Mouse (Mus musculus): Measurements from ENCODE around the gene Lrrc3b.

Lrrc3b gene

DNA sequence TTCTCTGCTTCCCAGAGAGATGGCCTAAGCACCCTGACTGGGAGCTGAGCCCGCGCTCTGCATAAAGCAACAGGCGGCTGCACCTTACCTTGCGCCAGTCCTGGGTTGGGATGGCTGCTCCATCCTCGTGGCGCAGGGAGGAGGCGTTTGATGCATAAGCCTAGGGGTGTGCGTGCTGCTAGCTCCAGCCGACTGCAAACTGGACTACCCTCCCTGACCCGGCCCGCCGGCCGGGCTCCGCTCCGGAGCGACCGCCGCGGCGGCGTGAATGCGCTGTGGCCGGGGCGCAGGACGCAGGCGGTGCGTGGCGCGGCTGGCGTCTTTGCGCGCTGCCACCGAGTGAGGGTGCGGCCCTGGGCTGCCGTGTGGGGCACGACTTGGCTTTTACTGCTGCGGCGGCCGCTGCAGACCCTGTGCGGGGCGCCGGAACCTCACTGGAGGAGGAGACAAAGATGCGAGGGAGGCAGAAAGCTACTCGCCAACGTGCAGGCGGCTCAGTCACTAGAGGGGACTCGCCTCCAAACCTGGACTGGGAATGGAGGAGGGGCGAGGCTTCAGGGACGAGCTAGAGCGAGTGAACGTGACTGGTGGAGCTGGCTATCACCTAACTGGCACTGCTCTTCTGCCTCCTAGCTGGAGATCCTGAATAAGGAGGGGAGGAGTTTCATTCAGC lies at the start of gene Lrrc3b:
Gene Lrrc3b (minus strand): TSS at position 503 of the 673 bp plus-strand sequence.
- in situ Hi-C loops (cut with MseI, MboI): no loop called here

DNA sequence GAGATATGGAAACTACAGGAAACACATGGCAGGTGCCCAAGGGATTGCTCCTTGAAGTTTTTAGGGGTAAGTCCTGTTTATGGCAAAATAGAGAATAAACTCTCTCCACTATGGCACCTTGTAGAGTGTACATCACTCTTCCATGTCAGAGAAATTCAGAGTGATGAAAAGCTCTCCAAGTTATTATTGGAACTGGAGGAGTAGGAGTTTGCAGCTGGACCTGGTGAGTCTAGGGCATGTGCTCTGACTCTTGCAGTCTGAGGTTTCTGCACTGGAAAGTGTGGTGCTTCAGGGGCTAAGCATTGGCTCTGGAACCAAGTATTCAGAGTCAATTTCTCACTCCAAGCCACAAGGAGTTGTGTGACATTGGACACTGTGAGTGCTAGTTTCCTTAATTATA lies 38.9 kb upstream of the Lrrc3b start:
- in situ Hi-C loops (cut with MseI, MboI): no loop called here

DNA sequence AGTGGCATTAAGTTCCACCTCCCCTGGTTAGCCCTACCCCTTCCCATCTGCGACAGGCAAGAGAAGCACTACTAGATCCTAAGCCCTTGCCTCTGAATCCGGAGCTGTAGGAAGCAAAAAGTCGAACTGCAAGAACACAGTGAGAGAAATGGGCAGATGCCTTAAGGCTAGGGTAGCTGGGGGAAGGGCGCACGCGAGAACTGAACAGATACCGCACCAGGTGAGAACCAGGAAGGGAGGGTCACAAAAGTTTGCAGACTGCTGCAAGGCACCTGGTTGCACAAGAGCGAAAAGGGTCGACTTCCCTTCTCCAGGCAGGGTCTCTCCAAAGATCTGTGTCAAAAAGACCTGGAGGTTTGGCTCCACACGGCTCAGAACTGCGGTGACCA lies 697 bp downstream of the Lrrc3b start:
- in situ Hi-C loops (cut with MseI, MboI): no loop called here

DNA sequence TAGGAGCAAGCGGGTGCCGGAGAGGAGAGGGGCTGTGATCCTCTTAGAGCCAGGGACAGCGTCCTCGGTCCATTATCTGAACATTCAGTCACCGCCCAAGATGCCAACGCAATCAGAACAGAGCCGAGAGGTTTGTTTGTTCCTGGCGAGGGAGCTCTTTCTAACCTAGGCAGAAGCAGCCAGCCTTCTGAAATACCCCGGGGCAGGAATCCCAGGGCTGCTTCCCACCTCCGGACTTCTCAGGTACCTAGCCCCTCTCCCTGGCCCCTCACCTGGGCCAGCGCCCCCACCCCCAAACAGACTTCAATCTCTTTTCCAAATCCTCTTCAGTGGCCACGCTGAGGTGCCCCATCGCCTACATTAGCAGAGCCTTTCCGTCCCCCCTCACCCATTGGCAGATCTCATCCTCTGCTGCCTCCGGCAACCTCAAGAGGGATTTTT lies 1.3 kb downstream of the Lrrc3b start:
- in situ Hi-C loops (cut with MseI, MboI): no loop called here

DNA sequence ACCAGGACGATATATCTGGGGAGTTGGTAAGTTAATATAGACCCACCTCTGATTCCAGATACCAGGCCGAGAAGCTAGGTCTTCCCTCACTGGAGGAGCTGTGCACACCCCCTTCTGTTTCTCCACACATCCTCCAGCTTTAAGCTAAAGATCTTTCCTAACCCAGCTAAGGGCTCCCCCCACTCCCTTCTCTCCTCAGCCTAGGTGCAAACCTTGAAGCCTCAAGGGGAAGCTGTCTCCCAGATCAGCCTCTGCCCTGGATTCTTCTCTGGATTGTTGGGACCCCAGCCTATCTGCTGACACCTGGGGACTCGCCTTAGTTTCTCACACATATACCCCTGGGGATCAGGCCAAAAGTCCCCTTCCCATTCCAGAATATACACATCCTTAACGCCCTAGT lies 1.7 kb downstream of the Lrrc3b start:
- in situ Hi-C loops (cut with MseI, MboI): no loop called here

DNA sequence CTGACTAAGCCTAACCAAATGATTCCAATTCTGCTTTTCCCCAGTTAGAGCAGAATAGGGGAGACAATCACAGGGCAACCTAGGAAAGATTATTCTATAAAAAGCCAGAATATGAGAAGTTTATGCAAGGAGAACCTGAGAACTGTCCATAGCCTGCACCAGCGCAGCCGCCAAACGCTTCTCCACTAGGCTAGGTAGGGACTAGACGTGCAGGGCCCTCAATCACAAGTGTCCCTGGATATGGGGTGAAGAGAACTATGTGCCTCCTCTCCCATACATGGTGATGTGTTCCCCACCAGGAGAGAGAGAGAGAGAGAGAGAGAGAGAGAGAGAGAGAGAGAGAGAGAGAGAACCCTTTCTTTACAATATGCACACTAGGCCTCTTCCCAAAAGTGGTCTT lies 2.2 kb downstream of the Lrrc3b start:
- in situ Hi-C loops (cut with MseI, MboI): no loop called here

DNA sequence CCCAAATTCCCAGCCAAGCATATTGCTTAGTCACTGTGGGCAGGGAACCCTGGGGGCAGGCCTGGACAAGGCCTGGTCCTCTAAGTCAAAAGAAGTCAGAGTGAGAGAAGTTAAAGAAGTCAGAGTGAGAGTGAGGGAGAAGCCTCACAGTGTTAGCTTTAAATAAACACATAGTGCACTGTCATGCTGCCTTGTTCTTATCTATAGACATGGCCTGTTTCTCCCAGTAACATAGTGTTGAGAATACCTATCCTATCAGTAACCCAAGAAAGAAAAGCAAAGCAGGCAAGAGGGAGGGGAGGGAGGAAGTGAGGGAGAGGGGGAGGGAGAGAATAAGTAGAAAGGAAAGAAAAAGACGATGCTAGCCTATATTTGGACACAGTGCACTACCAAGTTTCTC lies 6.4 kb downstream of the Lrrc3b start:
- in situ Hi-C loops (cut with MseI, MboI): no loop called here

DNA sequence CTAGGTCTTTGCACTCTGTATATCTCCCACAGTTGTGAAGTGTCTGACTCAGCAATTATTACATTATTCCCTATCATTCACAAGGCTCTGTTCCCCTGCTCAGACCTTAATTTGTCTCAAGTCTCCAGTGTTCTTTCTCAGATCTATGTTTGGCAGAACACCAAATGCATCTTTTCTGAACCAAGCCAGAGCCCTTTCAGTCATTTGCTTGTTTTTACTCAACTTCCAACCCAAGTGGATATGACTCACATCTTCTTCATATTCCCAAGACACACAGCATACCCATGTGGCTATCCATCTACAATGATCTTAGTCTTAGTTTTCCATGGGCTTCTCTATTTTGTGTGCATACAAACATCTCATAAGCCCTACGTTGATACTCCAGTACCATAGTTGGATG lies 17.2 kb downstream of the Lrrc3b start:
- in situ Hi-C loops (cut with MseI, MboI): no loop called here

DNA sequence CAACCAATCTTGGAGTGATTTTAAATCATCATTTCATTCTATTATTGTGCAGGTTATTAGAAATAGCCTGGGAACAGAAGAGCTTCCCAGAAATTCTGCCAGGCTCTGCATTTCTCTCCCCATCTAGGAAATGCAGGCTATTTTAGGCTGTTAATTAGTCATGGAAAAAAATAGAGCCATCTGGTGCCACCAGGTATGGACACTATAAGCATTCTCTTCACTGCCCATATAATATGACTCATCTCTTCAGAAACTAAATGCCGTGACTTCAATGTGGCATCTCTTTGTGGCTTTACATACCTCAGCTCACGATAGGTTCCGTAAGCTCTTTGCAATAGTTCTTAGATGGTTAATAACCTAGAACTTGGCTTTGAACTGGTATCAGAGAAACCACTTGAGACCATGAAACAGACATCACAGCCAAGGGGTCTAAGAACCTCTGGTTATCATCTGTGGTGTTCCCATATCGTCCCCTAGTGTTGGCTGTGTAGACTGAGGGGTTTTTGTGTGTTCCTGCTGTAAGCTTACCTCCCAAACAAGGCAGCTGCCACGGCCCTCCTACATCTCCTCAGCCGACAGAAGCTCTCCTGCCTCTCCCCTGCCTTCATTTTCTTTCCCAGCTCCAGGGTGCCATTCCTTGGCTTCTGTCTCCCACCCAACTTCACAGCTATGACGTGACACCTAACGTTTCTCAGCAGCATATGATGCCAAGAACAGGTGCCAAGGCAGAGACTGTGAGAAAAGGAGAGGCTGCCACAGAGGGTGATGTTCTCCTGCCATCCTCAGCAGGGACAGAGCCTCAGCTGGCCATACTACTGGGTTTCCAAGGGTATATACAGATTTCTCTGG lies 27.9 kb downstream of the Lrrc3b start:
- in situ Hi-C loops (cut with MseI, MboI): no loop called here

DNA sequence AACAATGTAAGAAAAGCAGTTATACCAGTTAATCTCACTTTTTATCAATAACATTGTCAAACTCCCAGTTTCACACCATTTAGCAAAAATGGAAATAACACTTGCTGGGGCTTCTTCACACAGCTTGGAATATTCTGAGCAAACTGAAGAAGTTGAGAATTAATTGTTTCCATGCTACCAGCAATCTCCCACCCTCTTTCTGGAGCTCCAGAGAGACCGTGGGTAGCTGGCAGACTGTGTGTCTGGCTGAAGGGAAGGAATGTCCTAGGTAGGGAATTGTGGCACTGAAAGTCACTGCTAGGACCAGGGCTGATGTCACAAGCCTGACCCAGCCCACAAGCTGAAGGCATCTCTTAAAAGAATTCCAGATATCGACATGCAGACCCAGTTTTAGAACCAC lies 53.3 kb downstream of the Lrrc3b start:
- in situ Hi-C loops (cut with MseI, MboI): no loop called here

DNA sequence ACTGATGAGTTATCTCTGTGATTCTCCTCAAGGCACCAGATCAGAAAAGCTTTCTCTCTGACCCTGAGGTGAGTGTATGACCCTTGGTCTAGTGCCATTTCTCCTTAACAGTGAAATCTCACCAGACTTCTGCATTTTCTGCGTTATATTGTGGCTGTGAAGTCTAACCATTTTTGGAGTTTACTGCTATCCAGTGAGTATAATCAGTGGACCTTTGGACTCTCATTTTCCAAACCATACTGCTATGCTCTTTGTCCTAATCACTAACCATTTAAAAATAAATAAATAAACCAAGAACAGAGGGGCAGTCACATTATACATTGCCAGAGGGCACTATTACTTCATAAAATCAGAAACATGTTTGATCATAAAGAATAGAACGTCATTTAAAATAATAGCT lies 53.8 kb downstream of the Lrrc3b start:
- in situ Hi-C loops (cut with MseI, MboI): no loop called here

DNA sequence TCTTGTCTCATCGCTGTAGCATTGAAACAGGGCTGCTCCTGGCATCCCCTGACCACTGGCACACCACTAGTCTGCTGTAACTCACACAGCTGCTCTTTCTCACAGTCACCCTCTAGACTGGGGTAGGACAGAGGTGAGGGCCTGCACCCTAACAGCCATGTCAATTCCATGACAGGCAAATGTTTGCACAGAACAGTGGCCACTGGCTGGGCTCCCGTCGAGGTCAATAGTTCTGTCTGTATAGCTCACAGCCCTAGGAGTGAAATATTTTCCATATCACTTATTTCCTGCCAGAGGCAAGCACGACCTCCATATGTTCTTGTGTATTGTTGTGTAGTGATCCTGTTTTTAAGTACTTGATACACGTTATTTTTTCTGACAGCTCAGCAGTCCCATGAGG lies 54.3 kb downstream of the Lrrc3b start:
- in situ Hi-C loops (cut with MseI, MboI): no loop called here

DNA sequence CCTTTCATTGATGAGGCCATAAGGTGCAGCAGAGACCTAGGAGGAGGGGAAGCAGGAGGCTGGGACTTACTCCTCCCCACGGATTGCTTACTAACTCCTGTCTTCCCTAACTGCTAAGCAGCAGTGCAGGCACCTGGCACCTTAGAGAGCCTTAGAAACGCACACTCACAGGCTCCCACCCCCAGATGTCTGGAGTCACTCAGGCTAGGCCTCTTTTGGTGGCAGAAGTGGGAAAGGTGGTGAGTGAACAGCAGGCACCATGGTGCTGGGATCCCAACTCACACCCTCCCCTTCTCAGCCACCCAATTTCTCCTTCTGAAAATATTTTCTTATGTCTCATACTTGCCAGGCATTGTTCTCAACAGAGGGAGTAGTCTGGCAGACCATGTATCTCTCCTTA lies 55.7 kb downstream of the Lrrc3b start:
- in situ Hi-C loops (cut with MseI, MboI): no loop called here

DNA sequence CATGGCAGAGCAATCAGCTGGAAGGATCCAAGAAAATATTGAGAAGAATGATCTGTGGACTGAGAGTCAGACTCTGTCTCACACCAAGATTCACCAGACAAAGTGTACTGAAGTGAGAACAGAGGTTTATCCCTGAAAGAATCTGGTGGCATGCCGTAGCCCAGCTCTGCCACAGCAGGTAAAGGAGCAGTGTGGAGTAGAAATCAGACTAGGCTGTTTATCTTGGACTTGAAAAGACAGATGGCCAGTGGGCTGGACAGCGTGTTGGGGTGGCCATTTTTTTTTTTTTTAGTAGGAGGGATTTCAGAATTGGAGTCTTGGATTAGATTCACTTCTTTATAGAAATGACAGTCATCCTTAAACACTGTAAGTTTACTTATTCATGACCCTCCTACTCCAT lies 61.4 kb downstream of the Lrrc3b start:
- in situ Hi-C loops (cut with MseI, MboI): no loop called here

DNA sequence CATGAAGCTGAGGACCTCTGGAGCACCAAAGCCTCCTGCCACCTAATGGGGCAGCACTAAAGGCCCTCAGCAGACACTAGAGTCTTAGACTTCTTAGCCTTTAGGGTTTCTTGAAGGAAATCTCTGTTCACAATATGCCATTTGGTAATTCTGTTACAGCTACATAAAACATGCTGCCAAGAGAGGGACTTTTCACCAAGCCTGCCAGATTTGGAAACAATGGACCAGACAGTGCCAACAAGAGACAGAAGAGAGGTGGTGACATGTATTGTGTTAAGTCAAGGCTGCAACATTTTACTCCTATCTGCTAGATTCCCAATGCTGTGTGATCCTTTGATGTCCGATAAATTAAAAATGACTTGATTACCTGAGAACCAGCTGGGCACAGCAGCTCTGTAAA lies 62.0 kb downstream of the Lrrc3b start:
- in situ Hi-C loops (cut with MseI, MboI): no loop called here

DNA sequence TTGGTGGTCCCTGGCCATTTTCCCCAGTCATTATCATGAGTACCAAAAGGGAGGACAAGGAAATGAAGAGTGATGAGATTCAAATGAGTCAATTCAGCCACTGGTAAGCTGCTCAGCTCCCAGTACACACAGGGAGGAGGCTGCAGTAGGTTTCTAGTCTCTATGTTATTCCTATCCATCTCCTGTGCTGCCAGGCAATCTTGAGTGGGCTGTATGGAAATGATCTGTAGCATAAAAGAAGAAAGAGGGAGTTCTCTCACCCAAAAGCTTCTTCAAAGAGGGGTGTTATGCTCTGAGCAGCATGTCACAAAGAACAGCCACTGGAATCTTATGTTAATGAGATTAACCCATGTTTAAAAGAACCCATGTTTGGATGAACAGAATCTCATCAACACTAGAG lies 64.5 kb downstream of the Lrrc3b start:
- in situ Hi-C loops (cut with MseI, MboI): loop anchor here (25.0 kb wide), 2 partner anchors 513 to 813 kb away; no protein-coding TSS in a partner anchor

DNA sequence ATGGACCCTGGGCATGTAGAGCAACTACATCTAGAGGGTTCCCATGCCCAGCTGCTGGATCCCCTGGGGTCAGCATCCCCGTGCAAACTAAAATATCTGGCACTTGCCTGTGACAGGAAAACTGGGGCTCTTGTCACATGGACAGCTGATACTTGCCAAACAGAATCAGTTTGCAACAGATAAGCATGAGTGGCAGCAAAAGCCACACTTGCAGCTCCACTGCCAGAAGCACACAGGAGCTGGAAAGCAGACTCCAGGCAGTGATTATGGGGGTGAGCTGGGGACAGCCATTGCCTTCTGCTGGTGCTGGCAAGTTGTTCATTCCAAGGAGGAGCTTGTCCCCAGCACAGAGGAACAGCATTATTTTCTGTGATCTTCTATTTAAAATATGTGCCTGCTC lies 65.8 kb downstream of the Lrrc3b start:
- in situ Hi-C loops (cut with MseI, MboI): loop anchor here (25.0 kb wide), 2 partner anchors 514 to 814 kb away; no protein-coding TSS in a partner anchor

DNA sequence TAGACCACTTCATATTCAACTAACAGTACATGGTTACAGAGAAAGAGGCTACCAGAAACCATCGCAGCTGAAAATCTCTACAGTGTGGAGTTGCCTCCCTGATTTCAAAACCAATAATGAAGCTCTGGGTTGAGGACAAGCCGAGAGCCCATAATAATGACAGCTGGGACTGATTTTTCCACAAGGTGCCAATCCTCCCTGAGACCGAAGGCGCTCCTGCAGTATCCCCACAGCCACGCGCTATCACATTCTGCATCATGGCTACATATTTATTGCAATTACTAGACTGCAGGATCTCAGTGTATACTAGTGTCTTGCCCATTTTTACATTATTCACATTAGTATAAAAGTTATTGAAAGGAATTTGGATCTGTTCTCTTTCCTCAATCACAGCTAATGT lies 73.7 kb downstream of the Lrrc3b start:
- in situ Hi-C loops (cut with MseI, MboI): loop anchor here (25.0 kb wide), 2 partner anchors 522 to 822 kb away; no protein-coding TSS in a partner anchor

DNA sequence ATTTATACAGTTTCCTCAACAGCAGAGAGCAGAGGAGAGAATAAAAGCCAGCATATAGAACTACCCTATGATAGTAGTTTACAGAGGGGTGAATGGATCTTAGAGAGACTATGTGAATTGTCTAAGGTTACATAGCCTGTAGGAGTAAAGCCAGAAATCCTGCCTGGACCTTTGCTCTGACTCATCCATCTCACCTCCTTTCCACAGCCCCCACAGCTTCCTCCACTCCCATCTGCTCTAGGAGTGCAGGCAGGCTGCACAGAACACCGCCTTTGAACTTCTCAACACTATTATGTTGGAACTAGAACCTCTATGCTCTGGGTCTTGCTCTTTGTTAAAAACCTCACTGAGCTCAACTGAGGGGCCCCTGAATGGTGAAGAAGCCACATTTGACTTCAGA lies 78.9 kb downstream of the Lrrc3b start:
- in situ Hi-C loops (cut with MseI, MboI): loop anchor here (25.0 kb wide), 2 partner anchors 527 to 827 kb away; no protein-coding TSS in a partner anchor

DNA sequence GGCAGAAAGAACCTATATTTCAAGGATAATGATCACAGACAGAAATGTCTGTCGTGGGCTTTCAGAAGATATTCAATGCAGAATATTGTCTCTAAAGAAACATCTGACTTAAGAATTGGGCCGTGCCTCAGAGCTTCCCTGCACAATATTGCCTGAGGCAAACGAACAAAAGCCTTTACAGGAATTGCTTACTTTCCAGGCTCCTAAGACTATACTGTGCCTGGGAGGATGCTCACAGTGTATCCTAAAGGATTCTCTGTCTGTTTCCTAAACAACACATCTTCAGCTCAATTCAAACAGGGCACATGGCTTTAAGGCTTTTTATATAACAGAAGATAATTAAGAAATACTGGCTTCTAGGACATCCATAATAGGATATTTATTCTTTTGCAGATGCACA lies 79.7 kb downstream of the Lrrc3b start:
- in situ Hi-C loops (cut with MseI, MboI): loop anchor here (25.0 kb wide), 2 partner anchors 528 to 828 kb away; no protein-coding TSS in a partner anchor

DNA sequence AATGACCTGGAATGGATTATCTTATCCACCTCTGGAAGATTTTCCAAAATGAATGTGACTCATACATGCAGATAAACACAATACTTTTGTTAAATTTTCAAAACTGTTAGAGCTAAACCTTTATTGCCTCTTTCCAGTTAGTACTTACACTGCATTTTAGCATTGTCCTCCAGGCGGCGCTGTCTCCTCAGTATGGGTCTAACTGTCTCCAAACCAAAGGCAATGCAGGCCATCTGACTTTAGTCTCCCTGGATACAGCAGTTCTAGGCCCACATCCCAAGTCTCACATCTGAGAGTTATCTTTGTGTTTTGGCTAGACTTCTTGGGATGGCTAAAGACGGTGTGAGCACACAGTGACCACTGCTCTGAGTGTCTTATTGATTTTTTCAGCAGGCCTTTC lies 83.3 kb downstream of the Lrrc3b start:
- in situ Hi-C loops (cut with MseI, MboI): loop anchor here (25.0 kb wide), 2 partner anchors 532 to 832 kb away; no protein-coding TSS in a partner anchor

DNA sequence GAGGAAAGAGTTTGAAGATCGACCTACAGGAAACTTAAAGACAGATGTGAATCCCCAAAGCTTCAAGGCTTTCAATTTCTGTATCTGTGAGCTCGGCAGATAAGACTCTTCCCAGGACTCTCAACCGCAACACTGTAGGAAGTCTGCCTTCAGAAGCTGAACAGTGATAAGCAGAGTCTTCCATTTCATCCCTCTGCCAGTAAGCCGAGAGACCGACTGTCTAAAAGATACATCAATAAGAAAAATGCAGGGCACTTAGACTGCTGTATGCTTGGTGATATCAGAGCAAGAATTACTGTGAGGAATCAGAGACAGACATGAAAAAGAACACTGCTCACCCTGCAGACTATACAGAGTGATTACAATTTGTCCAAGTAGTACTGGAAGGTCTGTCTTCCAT lies 84.5 kb downstream of the Lrrc3b start:
- in situ Hi-C loops (cut with MseI, MboI): loop anchor here (5.0 to 25.0 kb wide), 3 partner anchors 528 to 833 kb away; no protein-coding TSS in a partner anchor

DNA sequence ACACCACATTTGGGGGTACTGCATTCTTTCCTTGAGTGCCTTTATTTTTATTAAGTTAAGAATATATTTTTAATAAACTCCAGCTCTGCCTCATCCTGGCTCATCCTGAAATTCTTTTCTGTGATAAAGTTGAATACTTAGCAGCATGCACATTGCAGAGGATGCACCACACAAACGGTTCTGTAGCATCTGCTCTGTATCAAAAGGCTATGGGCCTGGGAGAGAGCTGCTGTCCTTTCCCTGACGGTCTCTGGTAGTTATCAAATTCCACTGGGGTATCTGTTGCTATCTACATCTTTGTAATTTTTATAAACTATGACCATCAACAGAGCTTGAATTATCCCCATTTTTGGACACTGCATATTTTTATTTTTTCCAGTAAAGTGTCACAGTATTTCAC lies 105.7 kb downstream of the Lrrc3b start:
- in situ Hi-C loops (cut with MseI, MboI): no loop called here
